Mouse (Mus musculus): ENCODE measurements around the gene Mast4. TPM values are rescaled to one million over a fixed set of nuclear protein-coding genes. Genes with fewer than 3 reads are reported as not detected.

Gene Mast4
- total RNA-seq, 2 experiments from 2014 or later, result 43.1 to 43.4 TPM

DNA sequence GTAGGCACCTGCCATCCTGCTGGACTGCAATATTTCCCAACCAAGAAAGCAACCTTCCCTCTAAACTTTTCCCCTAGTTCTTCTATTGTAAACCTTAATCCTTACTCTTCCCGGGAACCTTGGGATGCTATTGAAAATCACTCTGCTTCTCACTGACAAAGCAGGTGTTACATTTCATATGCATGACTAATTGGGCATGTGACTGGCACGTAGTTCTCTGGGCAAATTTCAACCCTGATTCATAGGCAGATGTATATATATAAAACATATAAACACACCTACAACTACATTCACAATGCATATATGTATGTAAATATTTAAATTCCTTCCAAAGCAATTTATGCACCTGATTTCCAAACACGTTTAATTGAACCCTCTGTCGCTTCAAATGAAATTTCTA is 90.2 kb downstream of the Mast4 start:
- DNase-seq, result no peak
- intact Hi-C loops (cut with DNase I), result no loop called here

GRCm38 (mm10) chr13:103241092-103241491 is 93.2 kb downstream of the Mast4 start:
- intact Hi-C loops (cut with DNase I), result no loop called here
- no peak for DNase-seq

- DNase-seq, result no peak
- intact Hi-C loops (cut with DNase I), result no loop called here
Observed at GRCm38 (mm10) chr13:103239654-103240053, 94.6 kb downstream of the Mast4 start.

- DNase-seq, result no peak
- intact Hi-C loops (cut with DNase I), result no loop called here
Observed at GRCm38 (mm10) chr13:103238034-103238705, 96.1 kb downstream of the Mast4 start.

DNA sequence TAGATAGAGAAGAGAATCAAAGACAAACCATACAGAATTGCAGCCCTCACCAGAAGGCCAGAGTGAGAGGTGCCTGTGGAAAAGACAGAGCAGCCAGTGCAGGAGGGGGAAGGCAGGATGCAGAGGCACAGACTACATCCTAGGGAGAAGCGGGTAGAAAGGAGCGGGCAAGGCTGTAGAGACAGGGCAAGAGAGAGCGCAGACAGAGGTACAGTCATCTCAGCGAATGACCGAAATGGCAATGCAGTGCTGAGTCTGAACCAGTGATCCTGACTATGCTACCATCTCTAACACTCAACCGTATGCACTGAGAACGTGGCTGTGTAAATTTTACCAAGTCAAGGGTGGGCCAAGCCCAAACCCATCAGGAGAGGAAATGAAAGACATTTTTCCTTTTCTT is 102.1 kb downstream of the Mast4 start:
- intact Hi-C loops (cut with DNase I), result no loop called here

GRCm38 (mm10) chr13:103229069-103229468 is 105.2 kb downstream of the Mast4 start:
- intact Hi-C loops (cut with DNase I), result no loop called here
- DNase-seq, result no peak

More for the DNA sequence above, 102.1 kb downstream of the Mast4 start:
- DNase-seq, result no peak

- DNase-seq, result no peak
- intact Hi-C loops (cut with DNase I), result no loop called here
Observed at GRCm38 (mm10) chr13:103225895-103226815, 108.1 kb downstream of the Mast4 start.

GRCm38 (mm10) chr13:103225217-103225894 is 108.9 kb downstream of the Mast4 start:
- intact Hi-C loops (cut with DNase I), result no loop called here
- DNase-seq, result no peak

- no peak for DNase-seq
- intact Hi-C loops (cut with DNase I), result no loop called here
Observed at GRCm38 (mm10) chr13:103220479-103221064, 113.7 kb downstream of the Mast4 start.

DNA sequence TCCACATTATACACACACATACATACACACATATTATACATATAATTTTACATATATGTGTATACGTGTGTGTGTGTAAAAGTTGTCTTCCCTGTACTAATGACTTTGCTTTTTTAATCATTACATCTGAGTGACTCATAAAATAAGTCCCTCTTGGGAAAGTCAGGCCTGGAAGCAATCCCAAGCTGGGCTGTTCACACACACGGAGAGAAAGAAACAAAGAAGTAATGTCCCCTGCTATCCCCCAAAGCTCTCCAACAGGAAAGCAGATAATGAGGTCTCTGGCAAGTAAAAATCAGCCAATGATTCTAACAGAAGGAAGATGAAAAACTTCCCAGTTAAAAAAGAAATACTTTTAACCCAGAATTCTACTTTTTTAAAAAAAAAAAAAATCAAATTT is 114.3 kb downstream of the Mast4 start:
- no peak for DNase-seq
- intact Hi-C loops (cut with DNase I), result no loop called here

GRCm38 (mm10) chr13:103217486-103217885 is 116.8 kb downstream of the Mast4 start:
- no peak for DNase-seq
- intact Hi-C loops (cut with DNase I), result no loop called here

DNA sequence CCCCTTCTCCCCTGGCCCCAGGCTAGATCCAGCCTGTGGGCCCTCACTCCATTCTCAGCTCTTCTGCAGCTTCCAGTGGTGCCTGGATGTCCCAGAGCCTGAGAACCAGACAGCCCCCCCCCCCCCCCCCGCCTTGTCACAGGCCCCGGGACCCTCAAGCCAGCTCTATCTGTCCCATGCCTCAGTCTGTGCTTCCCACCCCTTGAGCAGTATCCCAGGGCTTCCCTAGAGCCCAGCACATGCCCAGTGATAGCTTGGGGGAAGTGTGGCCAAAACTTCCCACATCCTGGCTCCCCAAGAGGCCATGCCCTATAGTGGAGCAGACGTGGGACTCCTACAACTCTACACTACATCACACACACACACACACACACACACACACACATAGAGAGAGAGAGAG is 119.8 kb downstream of the Mast4 start:
- intact Hi-C loops (cut with DNase I), result no loop called here
- DNase-seq, result no peak

DNA sequence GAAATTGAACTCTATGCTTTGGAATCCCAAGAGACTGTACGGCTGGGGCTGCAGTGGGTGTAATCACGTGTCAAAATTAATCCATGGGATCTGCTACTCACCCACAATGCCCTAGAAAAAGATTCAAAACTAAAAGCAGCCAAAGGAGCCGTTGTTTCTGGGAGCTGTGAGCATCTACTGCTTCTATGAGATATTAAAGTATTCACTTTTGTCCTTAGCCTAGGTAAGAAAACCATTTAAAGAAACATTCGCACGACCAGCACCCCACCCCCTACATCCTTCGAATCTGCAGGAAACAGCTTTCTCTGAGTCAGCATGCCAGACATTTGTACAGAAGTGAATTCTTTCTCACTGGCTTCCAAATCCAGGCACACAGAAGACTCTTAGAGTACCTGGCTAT is 122.3 kb downstream of the Mast4 start:
- DNase-seq, result no peak
- intact Hi-C loops (cut with DNase I), result no loop called here

DNA sequence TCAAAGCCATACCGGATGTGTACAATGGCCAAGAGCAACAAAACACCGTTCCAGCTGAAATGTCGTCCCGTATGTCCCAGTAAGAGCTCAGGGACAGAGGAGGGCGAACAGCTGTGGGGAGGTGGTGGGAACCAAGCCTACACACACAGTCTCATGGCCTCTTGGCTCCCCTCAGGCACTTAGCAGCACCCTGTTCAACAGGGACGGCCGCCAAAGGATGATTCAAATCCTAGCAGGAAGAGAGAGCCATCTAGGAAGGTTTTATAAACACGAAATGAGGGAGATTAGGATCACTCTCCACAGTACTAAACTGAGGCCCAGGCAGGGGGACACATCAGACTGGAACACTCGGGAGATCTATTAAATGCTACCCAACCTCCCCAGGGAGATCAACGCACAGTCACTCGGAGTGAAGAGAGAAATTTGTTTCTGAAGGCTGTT is 122.8 kb downstream of the Mast4 start:
- intact Hi-C loops (cut with DNase I), result no loop called here
- DNase-seq, result no peak

GRCm38 (mm10) chr13:103210746-103211145 is 123.6 kb downstream of the Mast4 start:
- intact Hi-C loops (cut with DNase I), result no loop called here
- DNase-seq, result no peak

- DNase-seq, result no peak
- intact Hi-C loops (cut with DNase I), result no loop called here
Observed at GRCm38 (mm10) chr13:103207199-103207598, 127.1 kb downstream of the Mast4 start.

DNA sequence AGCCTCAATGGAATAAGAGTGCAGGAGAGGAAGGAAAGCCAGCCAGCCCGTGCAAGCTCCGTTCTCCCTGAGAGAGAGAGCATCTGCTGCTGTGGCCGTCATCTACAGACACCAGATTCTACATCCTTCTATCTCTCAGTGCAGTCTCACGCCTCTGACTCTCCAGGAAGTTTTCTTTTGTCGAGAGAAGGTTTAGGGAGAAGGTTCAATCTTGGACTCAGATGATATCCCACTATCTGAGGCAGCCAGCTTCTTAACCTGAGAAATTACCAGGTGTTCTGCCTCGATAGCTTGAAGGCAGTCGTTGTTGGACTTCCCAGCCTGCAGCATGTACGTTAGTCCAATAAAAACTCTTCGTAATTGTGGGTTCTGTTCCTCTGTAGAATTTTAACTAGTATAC is 127.7 kb downstream of the Mast4 start:
- DNase-seq, result no peak
- intact Hi-C loops (cut with DNase I), result no loop called here

DNA sequence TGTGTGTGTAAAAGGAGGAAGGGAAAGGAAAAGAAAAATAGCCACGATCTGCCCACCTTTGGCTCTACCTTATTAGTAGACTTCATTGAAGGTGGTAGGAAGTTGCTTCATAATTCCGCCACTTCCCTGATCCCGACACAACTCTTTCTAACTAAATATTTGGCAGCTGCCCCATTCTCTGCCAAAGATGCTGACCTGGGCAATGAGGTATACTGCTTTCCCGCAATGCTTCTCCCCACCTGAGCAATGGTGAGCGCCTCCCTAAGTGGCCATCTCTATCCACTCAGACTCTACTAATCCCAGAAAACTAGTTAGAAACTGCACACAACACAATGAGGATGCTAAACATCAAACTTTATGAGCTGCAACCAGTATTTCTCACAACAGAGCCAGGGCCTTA is 129.1 kb downstream of the Mast4 start:
- intact Hi-C loops (cut with DNase I), result no loop called here
- no peak for DNase-seq

DNA sequence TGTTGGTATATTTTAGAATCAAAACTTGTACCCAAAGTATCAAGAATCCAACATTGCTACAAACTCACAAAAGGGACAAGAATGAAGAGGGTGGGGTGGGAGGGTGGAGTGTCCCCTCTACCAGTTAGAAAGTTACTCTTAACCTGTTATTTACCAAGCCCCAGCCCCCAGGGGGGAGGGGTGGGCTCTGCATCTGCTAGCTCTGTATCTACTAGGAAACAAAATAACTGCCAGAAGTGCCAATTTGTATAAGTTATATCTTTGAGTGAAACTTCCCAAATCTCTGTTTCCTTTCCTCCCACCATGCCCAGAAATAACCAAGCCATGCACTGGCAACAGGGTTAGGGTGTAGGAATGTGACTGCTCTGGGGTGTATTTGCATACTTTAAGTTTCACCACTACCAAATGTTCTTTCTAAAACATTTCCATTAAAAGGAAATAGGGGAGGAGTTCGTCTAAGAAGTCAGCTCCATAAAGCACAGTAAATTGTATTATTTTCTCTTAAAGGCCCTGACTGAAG is 130.9 kb downstream of the Mast4 start:
- DNase-seq, result no peak
- intact Hi-C loops (cut with DNase I), result no loop called here

DNA sequence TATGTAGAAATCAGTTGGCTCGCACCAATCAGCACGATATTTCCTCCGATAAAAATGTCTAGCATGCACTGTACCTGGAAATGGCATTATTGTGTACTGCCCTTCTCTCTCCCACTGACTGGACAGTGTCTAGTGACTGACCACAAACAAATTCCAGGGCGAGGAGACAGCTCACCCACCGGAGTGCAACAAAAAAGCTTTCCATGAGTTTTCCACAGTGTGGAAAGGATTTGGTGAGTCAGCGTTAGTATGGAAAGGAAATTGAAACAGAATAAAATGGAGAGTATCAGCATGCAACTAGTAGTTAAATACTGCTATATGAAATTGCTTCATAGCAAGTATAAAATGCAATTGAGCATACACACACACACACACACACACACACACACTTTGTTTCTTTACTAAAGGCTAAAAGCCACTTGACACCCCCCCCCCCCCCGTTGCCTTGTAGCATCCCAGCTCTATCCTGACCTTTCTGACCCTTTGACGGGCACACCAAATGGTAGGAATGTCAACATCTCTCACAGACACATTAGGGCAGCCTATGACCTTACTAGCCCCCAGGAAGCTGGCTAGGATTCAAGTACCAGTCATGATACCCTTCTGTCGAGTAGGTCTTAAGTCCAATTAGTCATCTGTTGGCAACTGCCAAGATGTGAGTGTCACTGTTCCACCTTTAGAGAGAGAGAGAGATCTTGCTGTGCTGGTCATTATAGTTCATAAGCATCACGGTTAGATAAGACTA is 133.1 kb downstream of the Mast4 start:
- intact Hi-C loops (cut with DNase I), result no loop called here
- DNase-seq, result no peak

All from left cerebral cortex, postnatal 4 days (tissue).